ENCODE assay signal across 8 mouse cellular contexts in genomic region chr17:83861444-83862133, GRCm38 (mm10). TPM values are rescaled to one million over a fixed set of nuclear protein-coding genes. Genes with fewer than 3 reads are reported as not detected.
A peak's percentile ranks its signal among the peaks of the same experiment; 100 is the strongest.
DNase-seq lines count a peak whose midpoint lies in the region; ATAC-seq lines count a peak whose summit lies in the region.

No protein-coding gene starts in this region.

- H3K36me3 ChIP-seq in hindbrain, embryonic 14.5 days (replicated peaks; ENCODE audit: control insufficient read depth, insufficient read depth) = no peaks in the 10 kb centered on the region

- H3K4me2 ChIP-seq in hindbrain, embryonic 14.5 days (replicated peaks) = peak overlapping the region; percentile 78

- peak overlapping the region; percentile 95 for H3K27ac ChIP-seq in hindbrain, embryonic 14.5 days

- peak; percentile 94 for ATAC-seq in hindbrain, embryonic 14.5 days (ENCODE audit: low FRiP score)

- H3K9me3 ChIP-seq in hindbrain, embryonic 14.5 days (ENCODE audit: control insufficient read depth, low read length) = no peaks in the 10 kb centered on the region

- H3K4me1 ChIP-seq in hindbrain, embryonic 14.5 days (replicated peaks; ENCODE audit: control insufficient read depth, insufficient read depth, low read length) = 0 out of 2 replicates have a peak, but pooled peaks cover 6% of the 10 kb centered on the region

- peak overlapping the region; percentile 80 for H3K9ac ChIP-seq in hindbrain, embryonic 14.5 days

- under 1% methylated on average over 62 of the region's 62 CpGs for WGBS in hindbrain, embryonic 14.5 days

- peak overlapping the region; percentile 68 for H3K4me3 ChIP-seq in hindbrain, embryonic 14.5 days (replicated peaks; ENCODE audit: low read length)

- peak; percentile 97 for DNase-seq in NIH3T3 (ENCODE audit: low read depth)
- DNase-seq in cerebellum, postnatal 10 days = peak; percentile 98 to 99
- DNase-seq in frontal cortex, postnatal 14 days (ENCODE audit: low spot score in 2 of 2) = peak; percentile 94 to 99
- DNase-seq in hindbrain, embryonic 14.5 days (ENCODE audit: low spot score) = peak; percentile 100
- peak; percentile 98 to 99 for DNase-seq in layer of hippocampus, postnatal 36 days
- peak; percentile 96 for DNase-seq in lung, postnatal 36 days
- DNase-seq in retina, postnatal 1 day = peak; percentile 94
- peak; percentile 93 to 100 for DNase-seq in urinary bladder, adult 18-20 months (ENCODE audit: low spot score in 2 of 2)

- H3K27me3 ChIP-seq in hindbrain, embryonic 14.5 days (ENCODE audit: control insufficient read depth, insufficient read depth, low read length) = 0 out of 2 replicates have a peak, but pooled peaks cover 2% of the 10 kb centered on the region

RNA-seq across cellular contexts. Expression of gene Haao, which starts 13.8 kb away (rescaled TPM):
- not detected in 2 replicates for polyA plus RNA-seq in hindbrain, embryonic 14.5 days (2014; fragmentation: Nextera tagmentation; extraction: Ambion mirVana)
- not detected for total RNA-seq in layer of hippocampus, postnatal 36 days (2021)

Comparison
In these comparisons a context has a peak if more than half of its experiments do, and no peak if none do; other contexts are left out.
1. Peak in every context shown above with its lines: DNase-seq, ATAC-seq, H3K4me3 ChIP-seq and H3K27ac ChIP-seq.